Comparison of ENCODE assay signal across 9 mouse cellular contexts in the genomic region with DNA sequence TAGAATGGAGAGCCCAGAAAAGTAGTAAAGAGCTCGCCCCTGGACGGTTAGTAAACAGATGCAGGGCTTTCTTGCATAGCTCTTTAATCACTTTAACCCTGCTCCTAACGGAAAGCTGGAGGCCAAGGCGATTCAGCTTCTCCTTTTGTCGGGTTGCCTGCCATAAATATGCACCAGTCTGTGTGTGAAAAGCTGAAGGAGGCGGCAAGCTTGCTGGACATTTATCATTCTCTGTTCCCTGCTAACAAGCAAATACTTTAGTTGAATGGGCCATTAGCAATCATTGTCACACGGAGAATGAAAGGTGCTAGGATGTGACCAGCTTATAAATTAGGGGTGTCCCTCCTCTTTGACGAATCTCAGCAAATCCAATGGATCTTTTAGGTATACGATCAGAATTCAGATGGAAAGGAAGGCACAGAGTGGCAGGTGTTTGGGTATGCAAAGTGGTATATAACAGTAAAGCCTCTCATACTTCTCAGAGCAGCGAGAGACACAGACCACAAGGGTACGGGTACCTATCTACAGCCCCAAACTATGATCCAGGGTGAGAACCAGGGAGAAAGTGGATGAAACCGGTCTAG. TPM values are rescaled to one million over a fixed set of nuclear protein-coding genes. Genes with fewer than 3 reads are reported as not detected.
DNase-seq lines count a peak whose midpoint lies in the region; ATAC-seq and TF ChIP-seq lines count a peak whose summit lies in the region.
"Had no signal": no experiment of that assay in that cellular context is flagged by ENCODE, and none has a peak within 500 bp of the region (broad histone marks: within the 10 kb centered on the region; RNA-seq: fewer than 3 reads in every experiment).

No protein-coding gene starts in this region.

- intact Hi-C loops in heart, postnatal 25 days (cut with DNase I), result loop anchor here (2.0 to 10.0 kb wide), 2 partner anchors 167 to 319 kb away; no protein-coding TSS in a partner anchor

- peak overlapping the region; percentile 27; the same call in 1 of the 2 replicates for H3K9ac ChIP-seq in heart, embryonic 12.5 days
- peak overlapping the region; percentile 99 for H3K9ac ChIP-seq in forebrain, embryonic 14.5 days (ENCODE audit: low read length)

- no peak overlapping the region for H3K27ac ChIP-seq in heart, embryonic 12.5 days (ENCODE audit: poor library complexity, severe bottlenecking)
- peak overlapping the region; percentile 97 for H3K27ac ChIP-seq in forebrain, embryonic 14.5 days (ENCODE audit: low read depth, low read length)

- peaks cover 70% of the 10 kb centered on the region for H3K4me1 ChIP-seq in heart, embryonic 12.5 days (replicated peaks)
- H3K4me1 ChIP-seq in forebrain, embryonic 14.5 days (ENCODE audit: control insufficient read depth, insufficient read depth, low read length), result peaks cover 65% of the 10 kb centered on the region

- no peak for TF ChIP-seq CTCF in brain, embryonic 14.5 days (IDR thresholded peaks at IDR 0.05; ENCODE audit: borderline replicate concordance, extremely low read depth, insufficient read depth, insufficient read length)

- H3K9me3 ChIP-seq in heart, embryonic 12.5 days (replicated peaks), result no peaks in the 10 kb centered on the region
- H3K9me3 ChIP-seq in forebrain, embryonic 14.5 days (replicated peaks; ENCODE audit: control insufficient read depth, low read length), result no peaks in the 10 kb centered on the region

- H3K4me3 ChIP-seq in heart, embryonic 12.5 days, result no peak overlapping the region
- peak overlapping the region; percentile 98 for H3K4me3 ChIP-seq in forebrain, embryonic 14.5 days (ENCODE audit: low read depth, low read length)

- no peak for DNase-seq in heart, postnatal 25 days (ENCODE audit: low spot score)
- peak; percentile 91 for DNase-seq in brain, embryonic 14.5 days (ENCODE audit: low read depth)
- DNase-seq in forebrain, embryonic 14.5 days (ENCODE audit: low spot score), result peak; percentile 78
- DNase-seq in mesoderm, embryonic 11.5 days (ENCODE audit: low read depth, low spot score), result peak; percentile 71
- DNase-seq in adipocyte (ENCODE audit: low spot score), result no peak
- DNase-seq in urinary bladder, postnatal 25 days (ENCODE audit: low spot score), result no peak
- DNase-seq: spleen, adult 18-20 months had no signal

- H3K4me2 ChIP-seq in heart, embryonic 12.5 days, result peak overlapping the region; percentile 27
- peak overlapping the region; percentile 89 for H3K4me2 ChIP-seq in forebrain, embryonic 14.5 days (ENCODE audit: low read length)

- no peak for ATAC-seq in heart, embryonic 12.5 days (ENCODE audit: insufficient number of reproducible peaks, low FRiP score)
- ATAC-seq in forebrain, embryonic 14.5 days, result peak; percentile 5; the same call in 1 of the 2 replicates
- ATAC-seq in frontal cortex, adult (ENCODE audit: low TSS enrichment), result no peak

- peaks cover 6% of the 10 kb centered on the region; the same call in 1 of the 2 replicates for H3K36me3 ChIP-seq in heart, embryonic 12.5 days
- H3K36me3 ChIP-seq in forebrain, embryonic 14.5 days (ENCODE audit: control insufficient read depth, insufficient read depth, low read length), result 0 out of 2 replicates have a peak, but pooled peaks cover 3% of the 10 kb centered on the region

- no peaks in the 10 kb centered on the region for H3K27me3 ChIP-seq in heart, embryonic 12.5 days (replicated peaks)
- no peaks in the 10 kb centered on the region for H3K27me3 ChIP-seq in forebrain, embryonic 14.5 days (replicated peaks; ENCODE audit: control insufficient read depth, insufficient read depth, low read length)

- no peak for TF ChIP-seq POLR2A in brain, embryonic 14.5 days (IDR thresholded peaks at IDR 0.05; ENCODE audit: borderline replicate concordance, extremely low read depth, insufficient read depth, insufficient read length, poor library complexity, severe bottlenecking)

- WGBS in heart, embryonic 12.5 days, result 64% methylated on average over 12 of the region's 12 CpGs
- 2% methylated on average over 12 of the region's 12 CpGs for WGBS in forebrain, embryonic 14.5 days

RNA-seq across cellular contexts. Expression of a gene that starts 7.0 kb away (rescaled TPM):
- polyA plus RNA-seq in heart, embryonic 12.5 days (2016; fragmentation: Nextera tagmentation; extraction: Ambion mirVana), result 25.4 and 27.1 TPM in 2 replicates
- total RNA-seq in heart, postnatal 25 days (2021), result 10 to 100 TPM; 24.8 to 29.4 TPM
- 89.3 and 111 TPM in 2 replicates for polyA plus RNA-seq in brain, embryonic 14.5 days (2012; rRNA removed)
- 48.9 and 50.2 TPM in 2 replicates for polyA plus RNA-seq in forebrain, embryonic 14.5 days (2014; fragmentation: Nextera tagmentation; extraction: Ambion mirVana)

RNA-seq across cellular contexts. Expression of a gene that starts 36.3 kb away (rescaled TPM):
- 111 TPM in 2 replicates for polyA plus RNA-seq in heart, embryonic 12.5 days (2016; fragmentation: Nextera tagmentation; extraction: Ambion mirVana)
- 10 to 100 TPM; 29.4 to 30.4 TPM for total RNA-seq in heart, postnatal 25 days (2021)
- polyA plus RNA-seq in brain, embryonic 14.5 days (2012; rRNA removed), result 201 and 255 TPM in 2 replicates
- polyA plus RNA-seq in forebrain, embryonic 14.5 days (2014; fragmentation: Nextera tagmentation; extraction: Ambion mirVana), result 114 and 135 TPM in 2 replicates

Comparison
In these comparisons a context has a peak if more than half of its experiments do, and no peak if none do; other contexts are left out.
1. DNase-seq: peak in brain, embryonic 14.5 days (single experiment), forebrain, embryonic 14.5 days (single experiment) and mesoderm, embryonic 11.5 days (single experiment); none in heart, postnatal 25 days (single experiment), adipocyte (single experiment) and urinary bladder, postnatal 25 days (single experiment).